Mouse (Mus musculus) kidney, embryonic 15.5 days (tissue): ENCODE results near the gene Patj. TPM values are rescaled to one million over a fixed set of nuclear protein-coding genes. Genes with fewer than 3 reads are reported as not detected.

ENCODE experiments used
- ATAC-seq: fragments of 200-750 bp; cut with Nextera tagmentation; replicated peaks from 2 replicates; pipeline ENCODE4 v1.8.0; 2017; ENCODE audit warnings: moderate TSS enrichment; ENCODE audit not compliant: low FRiP score
- H3K27ac ChIP-seq: fragments of 300-500 bp; sonication (generic); 2 replicates; pipeline ENCODE4 v1.5.1; 2015; ENCODE audit warnings: mild to moderate bottlenecking, inconsistent platforms
- H3K27me3 ChIP-seq: fragments of 300-500 bp; sonication (generic); 2 replicates; pipeline ENCODE4 v1.6.1; 2015; ENCODE audit warnings: inconsistent platforms
- H3K36me3 ChIP-seq: fragments of 300-500 bp; sonication (generic); 2 replicates; pipeline ENCODE4 v1.6.1; 2015; ENCODE audit warnings: inconsistent platforms
- H3K4me1 ChIP-seq: fragments of 300-500 bp; sonication (generic); 2 replicates; pipeline ENCODE4 v1.6.1; 2015; ENCODE audit warnings: inconsistent platforms
- H3K4me2 ChIP-seq: fragments of 300-500 bp; sonication (generic); 2 replicates; pipeline ENCODE4 v1.6.1; 2015; ENCODE audit warnings: moderate library complexity, mild to moderate bottlenecking, inconsistent platforms
- H3K4me3 ChIP-seq: fragments of 300-500 bp; sonication (generic); replicated peaks from 2 replicates; pipeline ENCODE4 v1.5.1; 2015; ENCODE audit warnings: mild to moderate bottlenecking, inconsistent platforms
- H3K9ac ChIP-seq: fragments of 300-500 bp; sonication (generic); 2 replicates; pipeline ENCODE4 v1.6.1; 2015; ENCODE audit warnings: mild to moderate bottlenecking, inconsistent platforms
- H3K9me3 ChIP-seq: fragments of 300-500 bp; sonication (generic); replicated peaks from 2 replicates; pipeline ENCODE4 v1.6.1; 2016; ENCODE audit warnings: inconsistent platforms
- WGBS: fragments of 180-500 bp; shearing (Covaris S2); methylation state at CpG from one replicate; pipeline ENCODE4 v1.1.7; 2015; ENCODE audit warnings: mixed read lengths; 5-methylcytosine and 5-hydroxymethylcytosine counted together
- polyA plus RNA-seq: library from polyadenylated mRNA; unstranded; fragments of >200 nt; fragmentation: Nextera tagmentation; extraction: Ambion mirVana; gene quantifications from 2 replicates; pipeline ENCODE4 v1.2.1, GENCODE M21; 2015

Patj gene
- polyA plus RNA-seq, 1 experiment from 2014 or later = 26.6 TPM

- no peaks in the 10 kb centered on the region for H3K9me3 ChIP-seq
- peaks cover 5% of the 10 kb centered on the region; the same call in 1 of the 2 replicates for H3K36me3 ChIP-seq
- H3K4me2 ChIP-seq = no peak overlapping the region
- H3K9ac ChIP-seq = no peak overlapping the region
- H3K27me3 ChIP-seq = no peaks in the 10 kb centered on the region
- no peak overlapping the region for H3K27ac ChIP-seq
- ATAC-seq = no peak
- WGBS = 89% methylated on average over 4 of the region's 4 CpGs
- no peaks in the 10 kb centered on the region for H3K4me1 ChIP-seq
- no peak overlapping the region for H3K4me3 ChIP-seq
Measured at GRCm38 (mm10) chr4:98486901-98487300, 91.3 kb downstream of the Patj start.

- Histone ChIP-seq H3K9ac (no peak overlapping the region), H3K9me3 (no peaks in the 10 kb centered on the region), H3K4me1 (no peaks in the 10 kb centered on the region), H3K4me2 (no peak overlapping the region), H3K4me3 (no peak overlapping the region), H3K27me3 (no peaks in the 10 kb centered on the region), H3K36me3 (peaks cover 6% of the 10 kb centered on the region; the same call in 1 of the 2 replicates), H3K27ac (no peak overlapping the region)
- 33% methylated on average over 1 of the region's 1 CpGs for WGBS
- ATAC-seq = no peak
Measured at GRCm38 (mm10) chr4:98489386-98489785, 93.8 kb downstream of the Patj start.

DNA sequence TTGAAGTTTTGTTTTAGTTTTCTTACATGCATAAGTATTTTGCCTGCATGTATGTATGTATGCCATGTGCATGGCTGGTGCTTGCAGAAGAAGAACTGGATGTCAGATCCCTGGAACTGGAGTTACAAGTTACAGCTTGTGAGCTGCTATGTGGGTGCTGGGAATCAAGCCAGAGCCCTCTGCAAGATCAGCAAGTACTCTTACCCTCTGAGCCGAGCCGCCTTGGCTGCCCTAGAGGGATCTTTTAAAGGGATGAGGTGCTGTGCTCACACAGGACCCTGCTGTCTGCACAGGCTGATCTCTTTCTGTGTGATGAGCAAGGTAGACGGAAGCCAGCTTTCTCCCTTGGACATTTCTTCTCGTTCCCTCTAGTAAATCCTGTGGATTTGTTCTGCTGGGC lies 102.8 kb downstream of the Patj start:
- Histone ChIP-seq H3K27ac (no peak overlapping the region), H3K9ac (no peak overlapping the region), H3K4me2 (no peak overlapping the region), H3K9me3 (no peaks in the 10 kb centered on the region), H3K4me1 (no peaks in the 10 kb centered on the region), H3K4me3 (no peak overlapping the region), H3K27me3 (no peaks in the 10 kb centered on the region), H3K36me3 (peaks cover 22% of the 10 kb centered on the region)
- ATAC-seq = no peak
- WGBS = 94% methylated on average over 4 of the region's 4 CpGs

DNA sequence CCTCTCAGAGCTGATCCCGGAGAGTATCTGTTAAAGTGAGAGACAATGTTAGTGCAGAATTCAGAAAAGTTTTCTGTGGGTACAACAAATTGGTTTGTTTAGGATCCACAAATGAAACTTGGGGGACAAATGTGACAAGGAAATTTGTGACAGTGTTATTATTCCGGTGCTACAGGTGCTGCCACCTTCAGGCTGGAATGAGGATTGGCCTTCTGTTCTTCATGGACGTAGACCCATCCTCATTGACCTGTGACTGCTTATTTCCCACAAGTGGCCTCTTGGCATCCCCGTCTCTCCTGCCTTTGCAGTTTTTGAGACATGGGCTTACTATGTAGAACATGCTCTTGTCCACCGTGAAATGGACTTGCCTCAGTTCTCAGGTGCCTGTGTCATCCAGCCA lies 104.6 kb downstream of the Patj start:
- Histone ChIP-seq H3K9ac (no peak overlapping the region), H3K9me3 (no peaks in the 10 kb centered on the region), H3K27ac (no peak overlapping the region), H3K4me3 (no peak overlapping the region), H3K4me2 (no peak overlapping the region), H3K27me3 (no peaks in the 10 kb centered on the region), H3K36me3 (peaks cover 22% of the 10 kb centered on the region), H3K4me1 (no peaks in the 10 kb centered on the region)
- no peak for ATAC-seq
- 80% methylated on average over 5 of the region's 5 CpGs for WGBS

GRCm38 (mm10) chr4:98500875-98501274 lies 105.3 kb downstream of the Patj start:
- Histone ChIP-seq H3K4me3 (no peak overlapping the region), H3K9ac (no peak overlapping the region), H3K36me3 (peaks cover 22% of the 10 kb centered on the region), H3K9me3 (no peaks in the 10 kb centered on the region), H3K4me2 (no peak overlapping the region), H3K4me1 (no peaks in the 10 kb centered on the region), H3K27ac (no peak overlapping the region), H3K27me3 (no peaks in the 10 kb centered on the region)
- 48% methylated on average over 2 of the region's 2 CpGs for WGBS
- ATAC-seq = no peak

DNA sequence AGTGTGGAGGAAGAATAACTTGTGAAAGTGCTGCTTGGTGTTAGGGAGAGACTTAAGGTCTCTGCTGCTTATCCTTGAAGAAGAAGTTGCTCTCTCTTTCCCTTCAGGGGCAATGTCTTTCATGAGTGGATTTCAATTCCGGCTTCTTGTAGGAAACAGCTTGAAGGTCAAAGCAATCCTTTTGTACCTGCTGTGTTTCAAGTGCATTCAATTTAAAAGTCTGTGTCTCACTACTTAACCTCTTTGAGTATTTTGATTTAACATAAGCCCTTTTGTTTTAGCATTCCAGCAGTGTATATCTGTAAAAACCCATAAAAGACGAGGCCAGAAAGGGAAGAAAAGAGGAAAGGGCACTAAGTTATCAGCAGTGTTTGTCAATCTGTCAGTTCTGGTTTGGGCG lies 109.2 kb downstream of the Patj start:
- Histone ChIP-seq H3K36me3 (0 out of 2 replicates have a peak, but pooled peaks cover 2% of the 10 kb centered on the region), H3K27ac (no peak overlapping the region), H3K4me2 (no peak overlapping the region), H3K9ac (no peak overlapping the region), H3K9me3 (no peaks in the 10 kb centered on the region), H3K27me3 (no peaks in the 10 kb centered on the region), H3K4me3 (no peak overlapping the region), H3K4me1 (peaks cover 6% of the 10 kb centered on the region; the same call in 1 of the 2 replicates)
- 47% methylated on average over 3 of the region's 3 CpGs for WGBS
- ATAC-seq = no peak

DNA sequence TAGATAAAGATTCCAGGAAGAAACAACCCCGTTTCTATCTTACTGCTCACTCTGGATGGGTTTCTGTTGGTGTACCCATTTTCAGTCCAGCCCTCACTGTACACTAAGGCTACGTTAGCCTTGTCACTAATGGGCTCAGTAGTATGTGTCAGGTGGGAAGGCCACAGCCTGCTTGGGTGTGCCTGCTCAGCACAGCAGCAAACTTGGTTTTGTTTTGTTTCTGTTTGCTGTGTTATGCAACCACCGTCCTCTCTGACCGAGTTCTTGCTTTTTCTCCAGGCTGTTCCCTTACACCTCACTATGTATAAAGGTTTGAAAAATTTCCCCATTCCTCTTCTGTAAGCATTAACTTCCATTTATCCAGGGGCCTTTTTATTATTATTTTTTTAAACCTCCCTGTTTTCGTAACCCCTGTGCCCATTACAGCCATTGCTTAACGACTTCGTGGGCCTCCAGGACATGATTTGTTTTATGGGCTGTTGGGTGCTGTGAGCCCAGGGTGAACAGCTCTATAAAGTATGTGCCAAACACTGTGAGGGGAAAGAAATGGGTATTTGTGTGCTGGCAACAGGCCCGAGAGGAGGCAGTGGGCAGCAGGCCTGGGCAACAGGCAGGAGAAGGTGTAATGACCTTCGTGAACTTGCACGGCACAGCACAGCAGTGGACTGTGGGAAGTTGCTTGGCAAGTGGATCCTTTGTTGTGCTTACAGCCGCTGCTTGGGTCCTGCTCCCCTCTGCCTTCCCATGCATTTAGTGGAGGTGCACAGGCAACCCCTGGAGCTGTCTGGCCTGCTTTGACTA lies 113.1 kb downstream of the Patj start:
- H3K4me2 ChIP-seq = no peak overlapping the region
- no peak overlapping the region for H3K4me3 ChIP-seq
- H3K27me3 ChIP-seq = no peaks in the 10 kb centered on the region
- H3K9ac ChIP-seq = no peak overlapping the region
- H3K36me3 ChIP-seq = no peaks in the 10 kb centered on the region
- ATAC-seq = peak; percentile 67
- H3K4me1 ChIP-seq = peaks cover 23% of the 10 kb centered on the region
- WGBS = 38% methylated on average over 11 of the region's 11 CpGs
- H3K9me3 ChIP-seq = no peaks in the 10 kb centered on the region
- H3K27ac ChIP-seq = peak overlapping the region; percentile 18

DNA sequence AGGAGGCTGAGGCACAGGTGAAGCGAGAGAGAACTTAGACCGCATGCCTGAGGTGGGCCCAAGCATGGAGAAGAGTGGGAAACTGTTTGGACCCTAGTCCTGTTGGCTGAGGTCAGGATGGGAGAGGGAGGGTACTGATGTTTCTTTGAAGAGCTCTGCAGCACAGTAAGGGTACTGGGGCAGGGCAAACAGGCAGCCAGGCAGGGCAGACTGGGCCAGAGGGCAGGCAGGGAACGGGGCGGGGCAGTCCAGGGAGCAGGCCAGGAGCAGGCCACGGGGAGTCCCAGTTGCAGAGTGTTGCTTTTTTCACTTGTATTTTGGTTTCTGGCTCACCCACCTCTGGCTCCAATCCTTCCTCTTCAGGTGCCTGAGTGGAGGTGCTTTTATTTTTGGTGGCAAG lies 114.4 kb downstream of the Patj start:
- H3K4me3 ChIP-seq = no peak overlapping the region
- WGBS = 65% methylated on average over 5 of the region's 5 CpGs
- H3K27ac ChIP-seq = no peak overlapping the region
- H3K9ac ChIP-seq = no peak overlapping the region
- peaks cover 23% of the 10 kb centered on the region for H3K4me1 ChIP-seq
- no peak for ATAC-seq
- H3K36me3 ChIP-seq = peaks cover 8% of the 10 kb centered on the region
- H3K9me3 ChIP-seq = no peaks in the 10 kb centered on the region
- H3K27me3 ChIP-seq = no peaks in the 10 kb centered on the region
- H3K4me2 ChIP-seq = no peak overlapping the region

- peak; percentile 72; the same call in 1 of the 2 replicates for ATAC-seq
- Histone ChIP-seq H3K4me2 (no peak overlapping the region), H3K4me1 (peaks cover 23% of the 10 kb centered on the region), H3K9ac (no peak overlapping the region), H3K4me3 (no peak overlapping the region), H3K36me3 (peaks cover 12% of the 10 kb centered on the region), H3K27me3 (no peaks in the 10 kb centered on the region), H3K27ac (peak overlapping the region; percentile 15; the same call in 1 of the 2 replicates), H3K9me3 (no peaks in the 10 kb centered on the region)
- 63% methylated on average over 2 of the region's 2 CpGs for WGBS
Measured at GRCm38 (mm10) chr4:98511296-98511695, 115.7 kb downstream of the Patj start.

DNA sequence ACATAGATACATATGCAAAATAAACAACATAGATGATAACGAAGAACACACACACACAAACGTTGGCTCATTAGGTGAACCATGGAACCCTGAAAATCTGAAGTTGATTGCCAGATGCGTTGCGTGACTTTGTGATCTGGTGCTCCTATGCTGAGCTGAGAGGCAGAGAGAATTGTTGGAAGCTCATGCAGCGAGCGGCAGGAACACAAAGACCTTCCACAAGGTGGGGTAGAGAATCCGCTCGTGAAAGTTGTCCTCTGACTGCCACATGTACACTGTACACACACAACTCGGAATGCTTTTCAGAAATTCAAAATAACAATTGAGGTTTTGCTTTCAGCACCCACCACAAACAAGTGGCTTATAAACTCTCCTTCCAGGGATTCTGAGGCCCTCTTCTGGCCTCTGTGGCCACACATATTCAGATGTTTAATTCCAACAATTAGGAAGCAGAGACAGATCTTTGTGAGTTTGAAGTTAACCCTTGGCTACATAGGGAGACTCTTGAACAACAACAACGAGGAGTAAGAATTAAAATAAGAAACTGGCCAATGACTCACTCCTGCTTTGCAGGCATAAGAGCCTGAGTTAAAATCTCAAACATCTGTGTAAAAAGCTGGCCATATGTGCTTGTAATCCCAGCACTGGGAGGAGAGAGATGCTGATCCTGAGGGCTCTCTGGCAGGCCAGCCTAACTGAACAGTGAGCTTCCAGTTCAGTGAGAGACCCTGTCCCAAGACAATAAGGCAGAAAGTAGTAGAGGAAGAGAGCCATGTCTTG lies 116.6 kb downstream of the Patj start:
- Histone ChIP-seq H3K4me1 (peaks cover 23% of the 10 kb centered on the region), H3K4me3 (no peak overlapping the region), H3K9me3 (no peaks in the 10 kb centered on the region), H3K27ac (no peak overlapping the region), H3K4me2 (no peak overlapping the region), H3K27me3 (no peaks in the 10 kb centered on the region), H3K36me3 (peaks cover 12% of the 10 kb centered on the region), H3K9ac (no peak overlapping the region)
- no peak for ATAC-seq
- WGBS = 87% methylated on average over 10 of the region's 10 CpGs

DNA sequence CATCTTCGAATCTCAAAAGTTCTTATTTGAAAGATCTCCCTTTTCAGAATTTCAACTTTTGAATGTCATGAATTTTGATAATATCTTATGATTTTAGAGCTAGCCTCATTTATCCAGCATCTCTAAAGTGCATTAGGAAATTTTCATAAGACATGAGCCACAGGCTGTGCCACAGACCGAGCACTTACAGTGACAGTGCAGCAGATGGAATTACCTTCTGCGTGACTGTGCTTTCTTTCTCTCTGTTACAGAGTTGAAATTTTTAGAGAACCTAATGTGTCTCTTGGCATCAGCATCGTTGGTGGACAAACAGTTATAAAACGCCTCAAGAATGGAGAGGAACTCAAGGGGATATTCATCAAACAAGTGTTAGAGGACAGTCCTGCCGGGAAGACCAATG lies 124.9 kb downstream of the Patj start:
- Histone ChIP-seq H3K9me3 (no peaks in the 10 kb centered on the region), H3K4me3 (no peak overlapping the region), H3K4me1 (no peaks in the 10 kb centered on the region), H3K4me2 (no peak overlapping the region), H3K9ac (no peak overlapping the region), H3K36me3 (peaks cover 32% of the 10 kb centered on the region), H3K27me3 (no peaks in the 10 kb centered on the region), H3K27ac (no peak overlapping the region)
- ATAC-seq = no peak
- WGBS = 90% methylated on average over 6 of the region's 6 CpGs

DNA sequence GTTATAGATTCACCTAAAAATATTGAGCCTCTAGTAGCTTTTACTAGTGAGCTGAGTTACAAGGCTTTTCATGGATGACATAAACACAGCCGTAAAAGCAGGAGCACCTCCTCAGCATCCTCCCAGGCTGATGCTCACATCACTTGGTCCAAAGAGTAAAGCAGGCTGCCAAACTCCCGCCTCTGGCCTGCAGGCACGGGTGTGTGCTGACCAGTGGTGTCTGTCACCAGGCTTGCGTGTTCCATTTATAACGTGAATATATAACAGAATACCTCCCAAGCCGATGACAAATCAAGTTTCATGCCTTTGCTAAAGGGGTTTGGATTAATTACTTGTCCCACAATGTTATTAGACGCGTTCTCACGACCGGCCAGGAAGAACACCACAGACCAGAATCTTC lies 128.9 kb downstream of the Patj start:
- WGBS = 92% methylated on average over 10 of the region's 10 CpGs
- no peak for ATAC-seq
- no peak overlapping the region for H3K4me2 ChIP-seq
- H3K4me1 ChIP-seq = no peaks in the 10 kb centered on the region
- peaks cover 24% of the 10 kb centered on the region for H3K36me3 ChIP-seq
- H3K9me3 ChIP-seq = no peaks in the 10 kb centered on the region
- no peak overlapping the region for H3K9ac ChIP-seq
- H3K27me3 ChIP-seq = no peaks in the 10 kb centered on the region
- H3K4me3 ChIP-seq = no peak overlapping the region
- H3K27ac ChIP-seq = no peak overlapping the region
